Mouse (Mus musculus): ENCODE results near the gene Pcnx2. TPM values are rescaled to one million over a fixed set of nuclear protein-coding genes. Genes with fewer than 3 reads are reported as not detected.

Pcnx2 gene
- polyA plus RNA-seq (2012; ENCODE audit: low replicate concordance): 0.10 TPM in 1 of 2 replicates, not detected in the other

DNA sequence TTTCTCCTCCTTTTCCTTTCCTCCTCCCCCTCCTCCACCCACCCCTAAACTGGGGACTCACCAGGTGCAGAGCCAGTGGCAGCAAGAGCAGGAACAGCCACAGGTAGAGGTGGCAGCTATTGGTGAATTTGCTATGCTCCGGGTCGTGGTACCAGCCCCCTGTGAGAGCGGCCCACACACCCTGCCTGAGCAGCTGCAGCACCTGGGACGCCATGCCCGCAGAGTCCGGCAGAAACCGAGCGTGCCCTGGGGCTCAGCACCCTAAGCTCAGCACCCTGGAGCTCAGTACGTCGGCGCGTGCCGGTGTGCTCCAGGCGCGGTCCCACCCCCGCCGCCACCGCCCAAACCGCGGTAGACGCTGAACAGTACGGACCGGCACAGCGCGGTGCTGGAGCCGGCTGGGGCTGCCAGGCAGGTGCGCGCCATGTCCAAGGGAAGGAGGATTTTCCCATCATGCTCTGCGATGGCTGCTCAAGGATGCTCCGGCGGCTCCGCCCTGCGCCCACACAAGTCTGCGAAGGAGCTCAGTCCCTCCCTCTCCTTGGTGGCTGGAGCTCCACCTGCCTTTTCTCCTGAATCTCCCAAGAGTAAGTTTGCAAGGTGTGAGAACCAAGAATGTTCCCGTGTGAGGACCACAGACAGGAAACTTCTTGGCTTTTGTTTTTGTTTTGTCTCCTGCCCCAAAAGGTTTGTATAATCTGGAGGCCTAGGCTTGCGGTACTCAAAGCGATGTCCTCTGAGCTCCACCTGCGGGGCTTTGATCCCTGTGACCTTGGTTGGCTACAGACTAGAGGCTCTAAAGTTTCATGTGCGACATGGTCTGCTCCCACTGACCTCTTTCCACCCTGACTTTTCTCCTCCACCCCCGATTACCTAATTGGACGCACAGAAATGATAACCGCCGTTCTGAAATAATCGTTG lies at the start of gene Pcnx2:
Gene Pcnx2, minus strand, starts transcription at position 450 of the 921 bp plus-strand sequence.

DNA sequence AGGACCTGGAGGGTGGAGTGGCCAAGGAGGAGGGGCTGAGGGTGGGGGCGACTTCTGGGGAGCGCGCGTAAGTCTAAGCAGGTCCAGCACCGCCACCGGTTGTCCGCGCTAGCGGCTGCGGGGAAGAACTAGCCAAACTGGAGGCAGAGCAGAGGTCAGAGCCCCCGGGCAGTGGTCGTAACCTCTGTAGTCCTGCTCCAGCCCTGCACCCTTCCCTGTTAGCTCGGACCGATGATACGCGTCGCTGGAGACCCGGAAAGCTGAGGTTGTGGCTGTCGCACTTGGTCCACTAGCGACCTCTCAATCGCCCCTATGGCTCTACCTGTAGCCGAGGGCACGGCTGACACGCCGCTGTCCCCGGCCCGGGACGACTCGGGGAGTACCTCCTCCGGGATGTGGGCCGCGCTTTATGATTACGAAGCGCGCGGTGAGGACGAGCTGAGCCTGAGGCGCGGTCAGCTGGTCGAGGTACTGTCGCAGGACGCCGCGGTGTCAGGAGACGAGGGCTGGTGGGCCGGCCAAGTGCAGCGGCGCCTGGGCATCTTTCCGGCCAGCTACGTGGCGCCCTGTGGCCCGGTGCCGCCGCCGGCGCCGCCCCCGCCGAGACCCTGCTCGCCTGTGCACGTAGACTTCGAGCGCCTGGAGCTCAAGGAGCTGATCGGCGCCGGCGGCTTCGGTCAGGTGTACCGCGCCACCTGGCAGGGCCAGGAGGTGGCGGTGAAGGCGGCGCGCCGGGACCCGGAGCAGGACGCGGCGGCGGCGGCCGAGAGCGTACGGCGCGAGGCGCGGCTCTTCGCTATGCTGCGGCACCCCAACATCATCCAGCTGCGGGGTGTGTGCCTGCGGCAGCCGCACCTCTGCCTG lies 12.5 kb upstream of the Pcnx2 start, which contains the start of gene Map3k21:
Gene Map3k21, plus strand, starts transcription at position 86 of the 864 bp plus-strand sequence.

DNA sequence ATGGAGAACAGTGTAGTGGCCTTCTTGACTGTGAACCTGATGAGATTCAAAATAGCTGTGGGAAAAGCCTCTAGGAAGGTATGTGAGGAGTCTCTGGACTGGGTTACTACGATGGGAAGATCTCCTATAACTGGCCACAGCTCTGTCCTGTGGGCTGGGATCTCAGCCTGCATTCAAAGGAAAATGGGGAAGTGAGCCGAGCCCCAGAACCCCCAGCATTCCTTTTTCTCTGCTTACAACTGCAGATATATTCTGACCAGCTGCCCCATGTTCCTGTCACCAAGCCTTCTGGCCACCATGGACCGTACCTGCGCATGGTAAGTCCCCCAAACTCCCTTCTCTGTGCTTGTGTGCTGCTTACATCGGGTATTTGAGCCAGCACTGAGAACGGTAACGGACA lies 168.4 kb downstream of the Pcnx2 start, which contains the start of gene Ntpcr:
Gene Ntpcr, plus strand, starts transcription at position 218 of the 400 bp plus-strand sequence.

Other genes starting within 250 kb of the Pcnx2 start
- gene Map10, start 228.5 kb downstream of the Pcnx2 start, polyA plus RNA-seq (2012; ENCODE audit: low replicate concordance): 0.81 and 1.8 TPM in 2 replicates
- 12.6 and 14.4 TPM in 2 replicates for gene Ntpcr, start 168.4 kb downstream of the Pcnx2 start, polyA plus RNA-seq (2012; ENCODE audit: low replicate concordance)
- not detected in 2 replicates for gene Map3k21, start 12.1 kb upstream of the Pcnx2 start, polyA plus RNA-seq (2012; ENCODE audit: low replicate concordance)
- 0.08 and 0.45 TPM in 2 replicates for gene Kcnk1, start 96.9 kb upstream of the Pcnx2 start, polyA plus RNA-seq (2012; ENCODE audit: low replicate concordance)

Data from hematopoietic multipotent progenitor cell, adult 10-12 weeks (in vitro differentiated cells).